Mouse (Mus musculus) lung, embryonic 16.5 days (tissue): ENCODE results near the gene Pdgfc. TPM values are rescaled to one million over a fixed set of nuclear protein-coding genes. Genes with fewer than 3 reads are reported as not detected.
A peak's percentile ranks its signal among the peaks of the same experiment; 100 is the strongest.

ENCODE experiments used
- ATAC-seq: fragments of 200-750 bp; cut with Nextera tagmentation; 2 replicates; pipeline ENCODE4 v1.8.0; 2017; ENCODE audit warnings: low read depth, mild to moderate bottlenecking, moderate library complexity
- H3K27ac ChIP-seq: fragments of 300-500 bp; sonication (generic); 2 replicates; pipeline ENCODE4 v1.5.1; 2014; ENCODE audit warnings: mild to moderate bottlenecking, control low read depth, low read length
- H3K27me3 ChIP-seq: fragments of 300-500 bp; sonication (generic); 2 replicates; pipeline ENCODE4 v1.6.1; 2014; ENCODE audit warnings: low read depth, low read length, mixed read lengths; ENCODE audit not compliant: control insufficient read depth, insufficient read depth
- H3K36me3 ChIP-seq: fragments of 300-500 bp; sonication (generic); 2 replicates; pipeline ENCODE4 v1.6.1; 2014; ENCODE audit warnings: low read length; ENCODE audit not compliant: control insufficient read depth, insufficient read depth
- H3K4me1 ChIP-seq: fragments of 300-500 bp; sonication (generic); replicated peaks from 2 replicates; pipeline ENCODE4 v1.6.1; 2014; ENCODE audit warnings: low read length, mixed read lengths; ENCODE audit not compliant: control insufficient read depth, insufficient read depth
- H3K4me2 ChIP-seq: fragments of 300-500 bp; sonication (generic); 2 replicates; pipeline ENCODE4 v1.6.1; 2014; ENCODE audit warnings: low read depth, low read length, control low read depth
- H3K4me3 ChIP-seq: fragments of 300-500 bp; sonication (generic); 2 replicates; pipeline ENCODE4 v1.5.1; 2014; ENCODE audit warnings: mild to moderate bottlenecking, low read length, control low read depth
- H3K9ac ChIP-seq: fragments of 300-500 bp; sonication (generic); 2 replicates; pipeline ENCODE4 v1.6.1; 2014; ENCODE audit warnings: low read length, control low read depth
- H3K9me3 ChIP-seq: fragments of 300-500 bp; sonication (generic); 2 replicates; pipeline ENCODE4 v1.6.1; 2016; ENCODE audit warnings: low read length; ENCODE audit not compliant: control insufficient read depth
- WGBS: fragments of 180-500 bp; shearing (Covaris S2); extraction: QIAGEN DNeasy Blood & Tissue Kit; methylation state at CpG from one replicate; pipeline ENCODE4 v1.1.7; 2014; 5-methylcytosine and 5-hydroxymethylcytosine counted together
- polyA plus RNA-seq: library from polyadenylated mRNA; unstranded; fragments of >200 nt; fragmentation: Nextera tagmentation; extraction: Ambion mirVana; gene quantifications from 2 replicates; pipeline ENCODE4 v1.2.1, GENCODE M21; 2015

Gene Pdgfc
- polyA plus RNA-seq, 1 experiment from 2014 or later, result 10.8 TPM

DNA sequence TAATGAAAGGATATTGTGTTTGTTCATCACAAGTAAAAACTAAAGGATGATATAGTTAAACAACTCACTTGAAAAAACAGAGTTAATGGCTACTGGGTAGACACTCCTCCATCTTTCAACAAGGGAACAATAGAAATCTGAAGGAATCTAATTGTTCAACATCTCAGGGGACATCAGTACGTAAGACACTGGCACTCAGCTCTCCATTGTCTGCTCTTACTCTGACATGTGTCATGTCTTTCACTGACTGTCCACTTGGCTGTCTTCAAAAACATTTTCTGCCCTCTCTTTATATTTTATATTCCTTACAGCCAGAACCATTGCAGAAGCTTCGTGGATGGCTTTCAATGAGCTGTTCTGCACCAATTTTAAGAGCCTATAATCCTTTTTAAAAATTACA is 172.0 kb downstream of the Pdgfc start:
- no peaks in the 10 kb centered on the region for H3K27me3 ChIP-seq
- H3K27ac ChIP-seq, result no peak overlapping the region
- H3K4me2 ChIP-seq, result no peak overlapping the region
- H3K4me3 ChIP-seq, result no peak overlapping the region
- no peak overlapping the region for H3K9ac ChIP-seq
- no peaks in the 10 kb centered on the region for H3K9me3 ChIP-seq
- no peaks in the 10 kb centered on the region for H3K36me3 ChIP-seq
- H3K4me1 ChIP-seq, result no peaks in the 10 kb centered on the region
- WGBS, result 86% methylated on average over 2 of the region's 2 CpGs
- ATAC-seq, result no peak

DNA sequence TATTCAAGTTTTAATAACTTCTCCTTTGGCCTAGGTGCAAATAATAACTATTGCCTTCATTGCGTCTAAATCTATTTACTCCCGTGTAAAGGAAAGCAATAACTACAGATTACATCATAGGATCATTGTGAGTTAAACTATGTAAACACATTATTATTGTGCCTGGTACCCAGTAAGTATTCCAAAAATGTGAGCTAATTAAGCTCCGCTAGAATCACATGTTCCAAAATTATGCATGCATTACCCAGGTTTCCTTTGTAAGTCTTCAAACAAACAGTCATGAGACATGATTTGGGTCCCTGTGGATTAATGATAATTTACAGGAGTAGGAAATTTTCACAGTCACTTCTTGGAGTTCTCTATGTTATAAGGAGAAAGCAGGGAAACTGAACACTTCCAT is 174.9 kb downstream of the Pdgfc start:
- H3K27me3 ChIP-seq, result no peaks in the 10 kb centered on the region
- no peak overlapping the region for H3K4me2 ChIP-seq
- no peak for ATAC-seq
- no peaks in the 10 kb centered on the region for H3K4me1 ChIP-seq
- H3K27ac ChIP-seq, result no peak overlapping the region
- no peak overlapping the region for H3K4me3 ChIP-seq
- WGBS, result 64% methylated on average over 3 of the region's 3 CpGs
- H3K36me3 ChIP-seq, result no peaks in the 10 kb centered on the region
- no peaks in the 10 kb centered on the region for H3K9me3 ChIP-seq
- H3K9ac ChIP-seq, result no peak overlapping the region

- Histone ChIP-seq H3K9ac (no peak overlapping the region), H3K4me1 (no peaks in the 10 kb centered on the region), H3K27me3 (no peaks in the 10 kb centered on the region), H3K9me3 (no peaks in the 10 kb centered on the region), H3K4me2 (no peak overlapping the region), H3K27ac (no peak overlapping the region), H3K36me3 (no peaks in the 10 kb centered on the region), H3K4me3 (no peak overlapping the region)
- WGBS, result 43% methylated on average over 3 of the region's 3 CpGs
- ATAC-seq, result no peak
These were observed 175.4 kb downstream of the Pdgfc start for GRCm38 (mm10) chr3:81211666-81212065.

GRCm38 (mm10) chr3:81215547-81216118 is 179.4 kb downstream of the Pdgfc start:
- Histone ChIP-seq H3K36me3 (no peaks in the 10 kb centered on the region), H3K9me3 (no peaks in the 10 kb centered on the region), H3K4me1 (no peaks in the 10 kb centered on the region), H3K9ac (no peak overlapping the region), H3K27me3 (no peaks in the 10 kb centered on the region), H3K4me2 (no peak overlapping the region), H3K4me3 (no peak overlapping the region), H3K27ac (no peak overlapping the region)
- ATAC-seq, result no peak
- 64% methylated on average over 4 of the region's 4 CpGs for WGBS

GRCm38 (mm10) chr3:81221682-81222081 is 185.5 kb downstream of the Pdgfc start:
- no peak overlapping the region for H3K4me3 ChIP-seq
- H3K27me3 ChIP-seq, result no peaks in the 10 kb centered on the region
- no peaks in the 10 kb centered on the region for H3K4me1 ChIP-seq
- H3K9me3 ChIP-seq, result no peaks in the 10 kb centered on the region
- no peak for ATAC-seq
- no peaks in the 10 kb centered on the region for H3K36me3 ChIP-seq
- no peak overlapping the region for H3K4me2 ChIP-seq
- no peak overlapping the region for H3K9ac ChIP-seq
- WGBS, result 70% methylated on average over 4 of the region's 4 CpGs
- no peak overlapping the region for H3K27ac ChIP-seq

DNA sequence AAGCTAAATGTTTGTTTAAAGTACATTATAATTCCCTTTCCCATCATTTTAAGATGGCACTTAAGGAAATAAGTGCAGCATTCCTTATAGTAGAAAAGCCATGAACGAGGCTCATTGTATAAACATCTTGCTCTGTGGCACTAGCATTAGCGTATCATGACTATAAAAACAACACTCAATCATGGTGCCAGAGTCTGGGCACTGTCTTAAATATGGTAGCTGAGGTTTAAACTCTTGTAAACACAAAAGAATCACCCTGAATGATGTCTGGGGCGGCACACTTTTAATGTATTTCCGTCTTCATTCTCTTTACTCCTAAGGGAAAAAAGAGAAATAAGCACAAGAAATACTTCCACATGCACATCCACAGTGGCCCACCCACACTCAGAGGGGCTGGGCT is 192.1 kb downstream of the Pdgfc start:
- no peak for ATAC-seq
- no peak overlapping the region for H3K4me3 ChIP-seq
- no peak overlapping the region for H3K9ac ChIP-seq
- WGBS, result 22% methylated on average over 4 of the region's 4 CpGs
- no peaks in the 10 kb centered on the region; the same call in 1 of the 2 replicates for H3K4me1 ChIP-seq
- H3K4me2 ChIP-seq, result no peak overlapping the region
- no peaks in the 10 kb centered on the region for H3K36me3 ChIP-seq
- no peaks in the 10 kb centered on the region for H3K27me3 ChIP-seq
- no peak overlapping the region; the same call in 1 of the 2 replicates for H3K27ac ChIP-seq
- H3K9me3 ChIP-seq, result no peaks in the 10 kb centered on the region

DNA sequence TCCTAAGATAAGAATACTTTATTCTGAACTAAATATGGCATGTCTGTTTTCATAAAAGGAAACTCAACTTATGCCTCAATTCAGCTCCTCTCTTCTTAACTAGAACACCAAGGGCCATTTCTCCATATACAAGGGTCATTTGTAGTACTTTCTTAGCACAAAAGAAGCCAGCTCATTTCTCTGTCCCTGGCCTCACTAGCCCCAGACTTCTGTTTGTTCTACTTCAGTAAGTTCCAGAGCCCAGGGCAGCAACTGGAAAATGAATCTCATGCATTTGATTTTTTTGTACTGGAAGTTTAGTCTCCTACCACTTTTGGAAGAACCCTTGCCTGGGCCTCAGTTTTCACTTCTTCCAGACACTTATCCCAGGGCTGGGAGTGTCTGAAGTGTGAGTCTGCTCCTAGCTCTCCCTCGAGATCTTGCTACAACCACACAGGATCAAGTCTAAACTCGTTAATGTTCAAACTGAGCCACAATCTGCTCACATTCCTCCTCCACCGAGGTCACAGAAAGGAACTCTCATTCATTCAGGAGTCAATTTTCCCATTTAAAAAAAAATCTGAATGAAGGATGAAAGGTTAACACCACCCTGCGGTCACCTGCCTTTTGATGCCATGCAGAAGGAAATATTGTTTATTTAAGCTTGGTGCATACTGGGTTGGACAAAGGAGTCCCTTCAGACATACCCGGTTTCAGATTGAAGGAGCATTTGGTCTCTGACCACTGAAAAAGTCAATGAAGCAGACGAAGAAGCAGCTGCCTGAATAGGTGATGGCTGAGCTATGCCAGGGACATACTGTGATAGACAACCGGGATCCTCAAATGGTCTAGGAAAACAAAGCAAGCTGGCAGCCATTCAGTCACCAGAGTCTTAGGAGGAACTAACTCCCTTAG is 206.7 kb downstream of the Pdgfc start:
- H3K4me1 ChIP-seq, result peaks cover 4% of the 10 kb centered on the region; the same call in 1 of the 2 replicates
- H3K9ac ChIP-seq, result no peak overlapping the region
- H3K4me3 ChIP-seq, result no peak overlapping the region
- H3K27ac ChIP-seq, result 0 out of 2 replicates have a peak overlapping the region, but pooled peaks have one; percentile 13
- no peaks in the 10 kb centered on the region for H3K36me3 ChIP-seq
- WGBS, result 22% methylated on average over 7 of the region's 7 CpGs
- ATAC-seq, result no peak
- no peaks in the 10 kb centered on the region for H3K27me3 ChIP-seq
- no peaks in the 10 kb centered on the region for H3K9me3 ChIP-seq
- H3K4me2 ChIP-seq, result no peak overlapping the region

DNA sequence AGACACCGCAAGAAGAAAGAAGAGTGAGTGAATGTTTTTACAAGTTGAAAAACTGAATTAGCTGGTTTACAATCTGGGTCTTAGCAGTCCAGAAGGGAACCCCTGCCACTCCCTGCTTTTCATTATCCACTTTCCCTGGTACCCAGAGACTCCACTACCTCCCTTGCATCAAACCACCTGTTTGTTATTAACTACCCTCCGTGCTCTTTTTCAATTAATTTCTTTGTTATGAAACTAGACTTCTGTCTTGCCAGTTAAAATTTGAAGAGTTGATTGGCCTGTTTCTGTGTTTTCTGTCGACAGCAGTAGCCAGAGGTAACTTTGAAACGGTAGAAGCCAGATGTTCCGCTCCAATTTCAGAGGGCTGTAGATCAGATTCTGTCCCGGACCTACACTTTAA is 207.4 kb downstream of the Pdgfc start:
- WGBS, result 71% methylated on average over 6 of the region's 6 CpGs
- no peak for ATAC-seq
- no peaks in the 10 kb centered on the region for H3K9me3 ChIP-seq
- H3K4me1 ChIP-seq, result peaks cover 4% of the 10 kb centered on the region; the same call in 1 of the 2 replicates
- no peak overlapping the region for H3K27ac ChIP-seq
- H3K36me3 ChIP-seq, result no peaks in the 10 kb centered on the region
- H3K4me2 ChIP-seq, result no peak overlapping the region
- no peaks in the 10 kb centered on the region for H3K27me3 ChIP-seq
- no peak overlapping the region for H3K9ac ChIP-seq
- no peak overlapping the region for H3K4me3 ChIP-seq

DNA sequence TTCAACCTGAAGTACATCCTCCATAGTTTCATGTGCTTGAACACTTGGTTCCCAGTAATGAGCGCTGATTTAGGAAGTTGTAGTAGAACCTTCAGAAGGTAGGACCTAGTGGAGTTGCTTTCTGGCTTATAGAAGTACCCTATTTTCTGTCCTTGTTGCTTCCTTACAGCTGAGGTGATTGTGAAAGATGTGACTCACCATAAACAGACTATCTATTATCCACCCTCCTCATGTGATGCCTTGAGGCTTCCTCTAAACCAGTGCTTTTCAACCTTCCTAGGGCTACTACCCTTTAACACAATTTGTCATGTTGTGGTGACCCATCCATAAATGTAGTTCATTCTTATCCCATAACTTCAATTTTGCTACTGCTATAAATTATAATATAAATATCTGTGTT is 226.6 kb downstream of the Pdgfc start:
- 97% methylated on average over 1 of the region's 1 CpGs for WGBS
- H3K4me1 ChIP-seq, result no peaks in the 10 kb centered on the region
- H3K27me3 ChIP-seq, result no peaks in the 10 kb centered on the region
- H3K36me3 ChIP-seq, result no peaks in the 10 kb centered on the region
- H3K9me3 ChIP-seq, result no peaks in the 10 kb centered on the region
- no peak for ATAC-seq
- no peak overlapping the region for H3K4me2 ChIP-seq
- H3K27ac ChIP-seq, result no peak overlapping the region
- H3K9ac ChIP-seq, result no peak overlapping the region
- H3K4me3 ChIP-seq, result no peak overlapping the region
